Mouse (Mus musculus) gastrocnemius, adult 8-10 months (tissue): ENCODE data around the gene Adam22. TPM values are rescaled to one million over a fixed set of nuclear protein-coding genes. Genes with fewer than 3 reads are reported as not detected.
"Not testable (repeated sequence)": the region's sequence is repeated elsewhere in the genome, so short reads cannot be mapped to it uniquely, and the experiment has no call there.

Experiments used
- DNase-seq, 2 experiments: peaks; one replicate each; pipeline ENCODE4 v3.0.0; 2022; ENCODE audit warnings: low spot score in 2 of 2
- microRNA-seq: library from miRNA; unstranded; fragments of <30 nt; microRNA quantifications from one replicate; pipeline ENCODE4 v1.2.0, GENCODE M21; 2022
- total RNA-seq, 4 experiments: library from RNA; stranded (reverse); gene quantifications; 2 replicates each; pipeline ENCODE4 v1.2.4; 2022

Adam22 gene
- total RNA-seq, 4 experiments from 2014 or later, result 1.5 to 2.9 (median 2.0) TPM

- no peak for DNase-seq
These were observed 305.5 kb downstream of the Adam22 start for GRCm38 (mm10) chr5:8062469-8062868.

DNA sequence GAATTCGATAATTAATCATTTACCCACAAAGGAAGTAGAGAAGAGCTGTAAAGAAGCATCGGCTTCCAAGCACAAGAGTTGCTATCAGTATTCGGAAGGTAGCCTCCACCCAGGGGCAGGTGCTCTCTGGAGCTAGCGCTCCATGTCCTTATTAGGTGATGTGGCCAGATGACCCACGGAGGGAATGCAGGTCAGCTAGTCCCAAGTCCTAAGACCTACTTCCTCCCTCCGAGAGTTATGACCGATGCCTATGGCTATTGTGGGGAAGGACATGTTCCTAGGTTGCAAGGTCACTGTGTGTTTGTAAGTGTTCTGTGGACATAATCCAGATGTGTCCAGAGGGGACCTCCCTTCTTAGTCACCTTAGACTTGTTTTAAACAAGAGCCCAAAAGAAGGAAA, 309.9 kb downstream of the Adam22 start:
- no peak for DNase-seq

DNA sequence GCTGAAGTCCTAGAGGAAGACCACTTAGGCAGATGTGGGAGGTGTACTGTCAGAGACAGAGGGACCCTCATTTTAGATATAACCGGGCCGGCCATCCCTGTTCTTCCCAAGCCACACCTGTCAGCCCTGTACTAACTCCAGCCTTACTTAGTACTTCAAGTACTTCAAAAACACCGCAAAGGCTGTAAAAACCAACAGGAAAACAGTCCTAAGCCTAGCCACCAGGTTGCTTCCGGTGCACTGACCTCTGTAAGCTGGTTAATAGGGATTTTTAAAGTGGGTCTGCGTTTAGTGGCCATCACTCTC, 311.0 kb downstream of the Adam22 start:
- DNase-seq, result no peak

- DNase-seq, result peak; percentile 40 to 55
These were observed 311.6 kb downstream of the Adam22 start for GRCm38 (mm10) chr5:8056141-8057017.

DNA sequence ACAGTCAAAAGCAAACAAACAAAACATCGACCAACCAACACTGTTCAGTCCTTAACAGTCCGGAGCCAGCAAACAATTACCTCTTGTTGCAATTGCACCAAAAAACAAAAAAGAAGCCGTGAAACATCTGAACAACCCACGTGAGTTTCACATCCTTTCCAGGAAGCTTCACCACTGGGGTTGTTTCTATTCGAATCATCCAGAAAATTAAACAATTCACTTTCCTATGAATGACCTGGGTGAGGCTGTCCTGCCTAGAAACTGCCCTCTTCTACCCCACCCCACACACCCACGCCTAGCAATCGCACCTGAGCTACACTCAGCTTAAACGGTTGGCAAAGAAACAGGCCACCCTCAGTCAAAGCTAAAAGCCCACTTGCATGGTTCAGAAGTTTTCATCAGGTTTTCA, 312.2 kb downstream of the Adam22 start:
- DNase-seq, result no peak

- peak in 1 of 2 experiments; percentile 28 for DNase-seq
These were observed 314.1 kb downstream of the Adam22 start for GRCm38 (mm10) chr5:8053827-8054226.

- DNase-seq, result no peak
These were observed 322.1 kb downstream of the Adam22 start, which contains the start of gene Sri for GRCm38 (mm10) chr5:8045855-8046254. TSS of gene Sri (plus strand) at chr5:8046078.

DNA sequence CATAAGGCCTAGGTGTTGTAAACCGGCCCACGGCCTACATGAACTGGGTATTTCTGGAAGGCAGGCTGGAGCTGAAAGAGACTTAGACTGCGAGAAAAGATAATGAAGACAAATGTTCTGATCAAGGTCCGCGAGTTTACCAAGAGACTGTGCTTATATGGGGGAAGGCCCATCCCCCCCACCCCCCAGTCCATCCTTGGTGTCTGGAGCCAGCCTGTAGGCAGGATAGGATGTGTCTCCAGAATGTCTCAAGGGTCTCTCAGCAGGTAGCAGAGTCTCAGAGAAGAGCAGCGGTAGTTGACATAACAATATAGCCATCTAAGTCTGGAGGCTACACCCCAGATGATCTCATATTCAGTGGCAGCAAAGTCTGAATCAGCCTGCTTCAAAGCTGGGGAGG, 333.4 kb downstream of the Adam22 start:
- not testable (repeated sequence) for DNase-seq

Small RNA genes lying within 50 kb of the gene (microRNA-seq; reads per million reads assigned to microRNA genes)
- gene Gm24196, result not detected

Other genes with a start within 250 kb of the Adam22 start
- under 1 TPM in 3 of 4 experiments, not detected in 1; 0.19 to 0.36 (median 0.22) TPM for gene Dbf4, start 54.6 kb upstream of the Adam22 start, total RNA-seq
- 1 to 10 TPM; 3.1 to 3.3 (median 3.1) TPM for gene Slc25a40, start 54.7 kb upstream of the Adam22 start, total RNA-seq